ENCODE assay signal across 1 mouse cellular context in genomic region chr6:72390795-72391521, GRCm38 (mm10).
TF ChIP-seq lines count a peak whose summit lies in the region.

No protein-coding gene starts in this region.

TF ChIP-seq in myocyte, 11 proteins besides CTCF, POLR2A, EP300 and RAD21:
- TF ChIP-seq USF1 (IDR thresholded peaks at IDR 0.05; ENCODE audit: low read depth) = no peak
- no peak for TF ChIP-seq REST (IDR thresholded peaks at IDR 0.05; ENCODE audit: insufficient read depth, insufficient read length)
- TF ChIP-seq MYOD1 (IDR thresholded peaks at IDR 0.05; ENCODE audit: control insufficient read depth in 1 of 3, insufficient read length in 2 of 3, low read depth in 2 of 3) = no peak
- no peak for TF ChIP-seq MAX (IDR thresholded peaks at IDR 0.05; ENCODE audit: low read depth)
- TF ChIP-seq MYOG (IDR thresholded peaks at IDR 0.05; ENCODE audit: control insufficient read depth in 1 of 3, insufficient read depth in 1 of 3, insufficient read length in 2 of 3, low read depth in 2 of 3) = no peak
- TF ChIP-seq POLR2AphosphoS2 (IDR thresholded peaks at IDR 0.05; ENCODE audit: insufficient read length, low read depth) = no peak
- TF ChIP-seq E2F4 (IDR thresholded peaks at IDR 0.05; ENCODE audit: insufficient read depth) = no peak
- no peak for TF ChIP-seq TCF12 (IDR thresholded peaks at IDR 0.05; ENCODE audit: insufficient read depth, poor library complexity, severe bottlenecking)
- no peak for TF ChIP-seq CEBPB (IDR thresholded peaks at IDR 0.05; ENCODE audit: insufficient read depth, poor library complexity, severe bottlenecking)
- TF ChIP-seq SRF (IDR thresholded peaks at IDR 0.05; ENCODE audit: control insufficient read depth, insufficient read length, low read depth) = no peak
- no peak for TF ChIP-seq TCF3 (IDR thresholded peaks at IDR 0.05; ENCODE audit: insufficient read length, low read depth)
